Mouse (Mus musculus) CH12.LX (cell line): ENCODE measurements at regions not wholly inside any gene's neighbourhood (a gene's known extent, or its start where the extent isn't known, plus 50 kb on each side); places are given as distances from the start of the nearest gene placed in this dataset.

Source experiments
- DNase-seq: peaks from one replicate; pipeline ENCODE4 v3.0.0-alpha.2; 2013; ENCODE audit errors: extremely low read depth
- H3K27ac ChIP-seq: 2 replicates; pipeline ENCODE4 v1.5.1; 2012; ENCODE audit warnings: low read depth, mild to moderate bottlenecking, control low read depth, moderate library complexity; ENCODE audit not compliant: insufficient read depth
- H3K27me3 ChIP-seq: replicated peaks from 2 replicates; pipeline ENCODE3; 2012; ENCODE audit warnings: inconsistent platforms
- H3K36me3 ChIP-seq, 2 experiments: replicated peaks in 1 of 2; 2 replicates each; pipeline versions ENCODE3 to v1.6.1; 2012; ENCODE audit warnings: inconsistent platforms in 1 of 2, low read length in 1 of 2, mild to moderate bottlenecking in 1 of 2, mixed read lengths in 1 of 2, moderate library complexity in 1 of 2; ENCODE audit not compliant: control insufficient read depth in 1 of 2, insufficient read depth in 1 of 2
- H3K4me1 ChIP-seq, 2 experiments: 2 replicates each; pipeline ENCODE4 v1.6.1; 2012; ENCODE audit warnings: inconsistent platforms in 1 of 2, moderate library complexity in 1 of 2; ENCODE audit not compliant: insufficient read depth in 2 of 2, control insufficient read depth in 1 of 2
- H3K4me2 ChIP-seq: 2 replicates; pipeline ENCODE4 v1.6.1; 2012; ENCODE audit warnings: low read depth, mild to moderate bottlenecking, control low read depth; ENCODE audit not compliant: poor library complexity, insufficient read depth, severe bottlenecking
- H3K4me3 ChIP-seq, 3 experiments: fragments of 150-350 bp in 1 of 3; sonication (generic) in 1 of 3; replicated peaks in 1 of 3; 2 replicates each; pipeline versions ENCODE3 to v1.5.1; 2011 to 2012; ENCODE audit warnings: low read depth in 2 of 3, low read length in 2 of 3, mild to moderate bottlenecking in 2 of 3, moderate library complexity in 2 of 3, control low read depth in 1 of 3, improper control_type of control experiment in 1 of 3, inconsistent platforms in 1 of 3, mixed read lengths in 1 of 3; ENCODE audit not compliant: poor library complexity in 1 of 3
- H3K79me2 ChIP-seq: replicated peaks from 2 replicates; pipeline ENCODE4 v1.6.1; 2012; ENCODE audit warnings: mild to moderate bottlenecking, moderate library complexity; ENCODE audit not compliant: control insufficient read depth, poor library complexity, insufficient read depth, severe bottlenecking; ENCODE audit errors: extremely low read depth
- H3K9ac ChIP-seq: 2 replicates; pipeline ENCODE4 v1.6.1; 2012; ENCODE audit warnings: low read depth, mild to moderate bottlenecking, control low read depth, moderate library complexity; ENCODE audit not compliant: insufficient read depth
- H3K9me3 ChIP-seq: replicated peaks from 2 replicates; pipeline ENCODE3; 2012; ENCODE audit warnings: low read length, inconsistent platforms, mixed read lengths
- BHLHE40 ChIP-seq: IDR thresholded peaks from 2 replicates; pipeline ENCODE4 v1.6.1; 2011; ENCODE audit warnings: mild to moderate bottlenecking, low read depth, low read length, improper control_type of control experiment
- CHD2 ChIP-seq: IDR thresholded peaks from 2 replicates; pipeline ENCODE4 v1.6.1; 2011; ENCODE audit warnings: low read length, improper control_type of control experiment
- CTCF ChIP-seq, 2 experiments: IDR thresholded peaks in 1 of 2; conservative IDR thresholded peaks in 1 of 2; 2 replicates each; pipeline ENCODE4 v1.5.1; 2011 to 2012; ENCODE audit warnings: low read depth in 2 of 2, low read length in 2 of 2, improper control_type of control experiment in 1 of 2, inconsistent platforms in 1 of 2, mild to moderate bottlenecking in 1 of 2, moderate library complexity in 1 of 2
- E2F4 ChIP-seq: IDR thresholded peaks from 2 replicates; pipeline ENCODE4 v1.6.1; 2011; ENCODE audit warnings: low read depth, low read length, improper control_type of control experiment; ENCODE audit not compliant: insufficient replicate concordance
- GABPA ChIP-seq: IDR thresholded peaks from 2 replicates; pipeline ENCODE4 v1.6.1; 2012; ENCODE audit warnings: low read depth, low read length, improper control_type of control experiment, inconsistent platforms; ENCODE audit not compliant: insufficient replicate concordance
- HCFC1 ChIP-seq: IDR thresholded peaks from 2 replicates; pipeline ENCODE4 v1.6.1; 2012; ENCODE audit warnings: low read depth, mild to moderate bottlenecking, inconsistent platforms, low read length, improper control_type of control experiment
- IRF4 ChIP-seq: IDR thresholded peaks from 2 replicates; pipeline ENCODE4 v1.6.1; 2014; ENCODE audit warnings: low read depth, mild to moderate bottlenecking, inconsistent platforms, low read length, improper control_type of control experiment
- JUND ChIP-seq: conservative IDR thresholded peaks from 2 replicates; pipeline ENCODE4 v1.6.1; 2011; ENCODE audit warnings: low read depth, low read length, improper control_type of control experiment
- KAT2A ChIP-seq: IDR thresholded peaks from 2 replicates; pipeline ENCODE4 v1.6.1; 2012; ENCODE audit warnings: low read length, improper control_type of control experiment, inconsistent platforms; ENCODE audit not compliant: insufficient replicate concordance
- MEF2A ChIP-seq: IDR thresholded peaks from 2 replicates; pipeline ENCODE4 v1.6.1; 2014; ENCODE audit warnings: low read depth, mild to moderate bottlenecking, inconsistent platforms, low read length, improper control_type of control experiment, borderline replicate concordance
- MYC ChIP-seq: IDR thresholded peaks from 2 replicates; pipeline ENCODE4 v1.6.1; 2011; ENCODE audit warnings: low read depth, mild to moderate bottlenecking, improper control_type of control experiment, low read length
- NRF1 ChIP-seq: IDR thresholded peaks from 2 replicates; pipeline ENCODE4 v1.6.1; 2014; ENCODE audit warnings: low read depth, mild to moderate bottlenecking, inconsistent platforms, low read length, improper control_type of control experiment, moderate library complexity
- PAX5 ChIP-seq: IDR thresholded peaks from 2 replicates; pipeline ENCODE4 v1.6.1; 2012; ENCODE audit warnings: low read length, inconsistent platforms, mixed read lengths
- POLR2A ChIP-seq: IDR thresholded peaks from 2 replicates; pipeline ENCODE4 v1.6.1; 2011; ENCODE audit warnings: low read depth, mild to moderate bottlenecking, improper control_type of control experiment, low read length
- RAD21 ChIP-seq: IDR thresholded peaks from 2 replicates; pipeline ENCODE4 v1.6.1; 2011; ENCODE audit warnings: low read depth, mild to moderate bottlenecking, low read length, improper control_type of control experiment, moderate library complexity
- SIN3A ChIP-seq: IDR thresholded peaks from 2 replicates; pipeline ENCODE4 v1.6.1; 2012; ENCODE audit warnings: low read length, improper control_type of control experiment, inconsistent platforms
- USF1 ChIP-seq: IDR thresholded peaks from 2 replicates; pipeline ENCODE4 v1.6.1; 2014; ENCODE audit warnings: low read depth, mild to moderate bottlenecking, inconsistent platforms, low read length, improper control_type of control experiment
- USF2 ChIP-seq: conservative IDR thresholded peaks from 2 replicates; pipeline ENCODE4 v1.6.1; 2011; ENCODE audit warnings: low read depth, low read length, improper control_type of control experiment
- ZC3H11A ChIP-seq: IDR thresholded peaks from 2 replicates; pipeline ENCODE4 v1.6.1; 2012; ENCODE audit warnings: low read depth, mild to moderate bottlenecking, inconsistent platforms, low read length, improper control_type of control experiment
- ZKSCAN1 ChIP-seq: IDR thresholded peaks from 2 replicates; pipeline ENCODE4 v1.6.1; 2012; ENCODE audit warnings: low read depth, inconsistent platforms, low read length, improper control_type of control experiment, borderline replicate concordance
- ZMIZ1 ChIP-seq: IDR thresholded peaks from 2 replicates; pipeline ENCODE4 v1.6.1; 2012; ENCODE audit warnings: low read depth, mild to moderate bottlenecking, inconsistent platforms, low read length, improper control_type of control experiment
- ZNF384 ChIP-seq: IDR thresholded peaks from 2 replicates; pipeline ENCODE4 v1.6.1; 2012; ENCODE audit warnings: low read depth, low read length, improper control_type of control experiment, inconsistent platforms
- dilution Hi-C: fragments of 300-500 bp; cut with MboI; formaldehyde crosslinking; loops from 2 replicates; pipeline ENCODE4 v1.14.3; 2020; ENCODE audit warnings: low sequenced_read_pairs; ENCODE audit not compliant: extremely low pct_unique_long_range_greater_than_20kb, extremely low pct_ligation_motif_present
- in situ Hi-C: fragments of 300-500 bp; cut with MboI; formaldehyde crosslinking; loops from 3 replicates; pipeline ENCODE4 v1.14.3; 2019; ENCODE audit warnings: low sequenced_read_pairs, low pct_ligation_motif_present, low pct_unique_long_range_greater_than_20kb, mixed read lengths

DNA sequence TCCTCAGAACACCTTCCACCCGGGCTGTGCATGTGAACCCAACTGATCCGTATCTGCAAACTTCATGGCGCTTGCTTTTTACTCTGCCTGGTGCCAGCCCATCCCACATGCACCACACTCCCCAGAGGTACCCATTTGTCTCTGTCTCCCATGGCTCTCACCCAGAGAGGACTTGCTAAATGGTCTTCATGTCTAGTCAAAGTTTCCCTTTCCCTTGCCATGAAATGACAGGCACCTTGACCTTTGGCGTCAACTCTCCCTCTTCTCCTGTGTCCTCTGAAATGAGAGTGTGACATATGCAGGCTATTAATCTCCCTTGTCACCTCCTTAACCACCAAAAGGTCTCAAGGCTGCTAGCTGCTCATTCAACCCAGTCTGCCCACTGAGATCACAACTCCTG is 373.2 kb upstream of the Fam19a5 start:
- H3K4me3 ChIP-seq, result no peak overlapping the region
- H3K4me2 ChIP-seq, result no peak overlapping the region
- dilution Hi-C loops, result no loop called here
- TF ChIP-seq CTCF (conservative IDR thresholded peaks at IDR 0.05 in 1 of 2, IDR thresholded peaks at IDR 0.05 in 1 of 2; ENCODE audit: low read depth in 2 of 2, low read length in 2 of 2), result no peak
- no peak for TF ChIP-seq USF1
- no peak for TF ChIP-seq KAT2A
- TF ChIP-seq ZKSCAN1, result no peak
- TF ChIP-seq GABPA, result no peak
- no peak for TF ChIP-seq HCFC1
- no peak for TF ChIP-seq PAX5
- no peak for TF ChIP-seq POLR2A
- TF ChIP-seq RAD21, result no peak
- TF ChIP-seq BHLHE40, result no peak
- no peak for TF ChIP-seq USF2
- TF ChIP-seq IRF4, result no peak
- no peak for TF ChIP-seq MEF2A
- no peak for TF ChIP-seq ZC3H11A
- TF ChIP-seq, all 38 proteins: peak for 0
- peaks cover 90% of the 10 kb centered on the region for H3K9me3 ChIP-seq
- in situ Hi-C loops, result no loop called here
- H3K4me1 ChIP-seq, result no peaks in the 10 kb centered on the region
- no peaks in the 10 kb centered on the region for H3K27me3 ChIP-seq
- no peak overlapping the region for H3K9ac ChIP-seq
- H3K27ac ChIP-seq, result no peak overlapping the region
- DNase-seq, result no peak
- no peaks in the 10 kb centered on the region for H3K79me2 ChIP-seq
- no peaks in the 10 kb centered on the region for H3K36me3 ChIP-seq

DNA sequence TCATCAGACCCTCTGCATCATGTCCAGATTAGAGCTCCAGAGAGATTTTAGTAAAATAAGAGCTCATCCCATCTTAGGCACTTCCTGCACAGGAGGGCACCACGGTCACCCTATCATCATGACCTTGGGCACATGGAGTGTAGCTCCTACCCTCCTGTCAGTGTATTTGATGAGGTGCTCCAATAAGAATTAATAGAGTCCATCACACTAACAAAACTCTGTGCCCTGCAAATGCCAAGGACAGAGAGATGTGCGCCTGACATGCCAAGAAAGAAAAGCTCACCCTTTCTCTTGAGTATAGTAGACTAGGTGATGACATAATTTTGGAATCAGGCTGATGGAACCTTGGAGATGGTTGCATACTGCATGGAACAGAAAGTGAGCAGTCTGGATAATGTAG is 371.0 kb upstream of the Fam19a5 start:
- H3K4me1 ChIP-seq, result no peaks in the 10 kb centered on the region
- H3K79me2 ChIP-seq, result no peaks in the 10 kb centered on the region
- no peak overlapping the region for H3K4me3 ChIP-seq
- DNase-seq, result no peak
- no peak overlapping the region for H3K4me2 ChIP-seq
- H3K27ac ChIP-seq, result no peak overlapping the region
- TF ChIP-seq SIN3A, result no peak
- TF ChIP-seq MYC, result no peak
- TF ChIP-seq USF2, result no peak
- TF ChIP-seq NRF1, result no peak
- TF ChIP-seq CTCF (conservative IDR thresholded peaks at IDR 0.05 in 1 of 2, IDR thresholded peaks at IDR 0.05 in 1 of 2; ENCODE audit: low read depth in 2 of 2, low read length in 2 of 2), result no peak
- no peak for TF ChIP-seq BHLHE40
- TF ChIP-seq ZNF384, result no peak
- TF ChIP-seq CHD2, result no peak
- TF ChIP-seq JUND, result no peak
- no peak for TF ChIP-seq ZMIZ1
- TF ChIP-seq E2F4, result no peak
- in situ Hi-C loops (no loop called here), dilution Hi-C loops (no loop called here)
- no peak overlapping the region for H3K9ac ChIP-seq
- peaks cover 92% of the 10 kb centered on the region for H3K9me3 ChIP-seq
- no peaks in the 10 kb centered on the region for H3K36me3 ChIP-seq
- no peaks in the 10 kb centered on the region for H3K27me3 ChIP-seq
